Mouse (Mus musculus): ENCODE results near the gene Fam189a1. TPM values are rescaled to one million over a fixed set of nuclear protein-coding genes. Genes with fewer than 3 reads are reported as not detected.

Fam189a1 gene
- total and polyA plus RNA-seq, 3 experiments: not detected

DNA sequence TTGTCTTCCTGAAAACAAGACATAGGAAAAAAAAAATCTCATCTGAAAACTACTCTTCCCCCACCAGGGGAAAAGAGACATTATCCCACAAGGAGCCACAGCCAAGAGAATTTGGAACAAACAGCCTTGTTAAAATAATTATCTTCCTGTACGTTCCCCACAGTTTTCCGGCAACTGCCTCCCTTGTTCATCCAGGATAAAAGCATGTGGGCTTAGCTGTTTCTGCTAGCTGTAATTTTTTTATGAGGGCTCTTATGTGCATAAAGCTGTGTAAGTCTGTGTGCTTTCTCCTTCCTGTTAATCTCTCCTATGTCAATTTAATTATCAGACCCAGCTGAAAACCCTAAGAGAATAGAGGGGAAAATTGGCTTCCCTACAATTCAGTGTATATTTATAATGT, 241.2 kb downstream of the Fam189a1 start:
- DNase-seq (ENCODE audit: low read depth, low spot score): no peak
- no peaks in the 10 kb centered on the region for H3K36me3 ChIP-seq (ENCODE audit: control insufficient read depth in 1 of 2, insufficient read depth in 2 of 2, low read length in 2 of 2)
- H3K9me3 ChIP-seq (replicated peaks; ENCODE audit: insufficient read depth, low read length): no peaks in the 10 kb centered on the region
- H3K79me2 ChIP-seq (ENCODE audit: control insufficient read depth, insufficient read depth, low read length, poor library complexity): no peaks in the 10 kb centered on the region
- H3K27me3 ChIP-seq (ENCODE audit: control insufficient read depth in 1 of 2, insufficient read depth in 2 of 2, low read length in 2 of 2): no peaks in the 10 kb centered on the region
- H3K9ac ChIP-seq (ENCODE audit: control insufficient read depth, low read depth, low read length, poor library complexity, severe bottlenecking): no peak overlapping the region
- H3K27ac ChIP-seq (ENCODE audit: control insufficient read depth, low read depth, low read length): no peak overlapping the region
- H3K4me3 ChIP-seq (ENCODE audit: control insufficient read depth in 1 of 2, insufficient read depth in 1 of 2, low read depth in 2 of 2, low read length in 2 of 2): no peak overlapping the region
- no peaks in the 10 kb centered on the region for H3K4me1 ChIP-seq (ENCODE audit: control insufficient read depth in 1 of 2, insufficient read depth in 2 of 2, low read length in 2 of 2)
- no peak for TF ChIP-seq RCOR1 (IDR thresholded peaks at IDR 0.05; ENCODE audit: low read depth, low read length)
- TF ChIP-seq TBP (IDR thresholded peaks at IDR 0.05; ENCODE audit: low read depth, low read length): no peak
- TF ChIP-seq MEF2A (IDR thresholded peaks at IDR 0.05; ENCODE audit: extremely low read depth, insufficient replicate concordance, low read depth, low read length, poor library complexity, severe bottlenecking): no peak
- no peak for TF ChIP-seq ZNF384 (IDR thresholded peaks at IDR 0.05; ENCODE audit: low read depth, low read length)
- no peak for TF ChIP-seq MXI1 (IDR thresholded peaks at IDR 0.05; ENCODE audit: low read depth, low read length)
- TF ChIP-seq MYB (IDR thresholded peaks at IDR 0.05; ENCODE audit: low read depth, low read length): no peak
- no peak for TF ChIP-seq ZC3H11A (IDR thresholded peaks at IDR 0.05; ENCODE audit: low read depth, low read length)
- no peak for TF ChIP-seq MAZ (IDR thresholded peaks at IDR 0.05; ENCODE audit: low read depth, low read length)
- TF ChIP-seq USF2 (IDR thresholded peaks at IDR 0.05; ENCODE audit: borderline replicate concordance in 1 of 2, insufficient read depth in 1 of 2, low read depth in 1 of 2, low read length in 2 of 2): no peak
- no peak for TF ChIP-seq TCF12 (IDR thresholded peaks at IDR 0.05; ENCODE audit: low read depth, low read length)
- no peak for TF ChIP-seq BHLHE40 (IDR thresholded peaks at IDR 0.05; ENCODE audit: borderline replicate concordance, low read depth, low read length)
- no peak for TF ChIP-seq RAD21 (IDR thresholded peaks at IDR 0.05; ENCODE audit: low read depth, low read length)
- no peak for TF ChIP-seq USF1 (IDR thresholded peaks at IDR 0.05; ENCODE audit: low read depth, low read length)
- no peak for TF ChIP-seq GABPA (IDR thresholded peaks at IDR 0.05; ENCODE audit: low read depth, low read length)
- no peak for TF ChIP-seq GATA1 (IDR thresholded peaks at IDR 0.05; ENCODE audit: low read depth, low read length)
- TF ChIP-seq EP300 (IDR thresholded peaks at IDR 0.05; ENCODE audit: low read depth in 1 of 2, low read length in 2 of 2): no peak
- no peak for TF ChIP-seq NRF1 (IDR thresholded peaks at IDR 0.05; ENCODE audit: insufficient read depth, low read depth, low read length, poor library complexity, severe bottlenecking)
- TF ChIP-seq MAFK (IDR thresholded peaks at IDR 0.05; ENCODE audit: borderline replicate concordance, low read depth, low read length): no peak

GRCm38 (mm10) chr7:64911945-64912344, 244.4 kb downstream of the Fam189a1 start:
- Histone ChIP-seq H3K27me3 (ENCODE audit: control insufficient read depth in 1 of 2, insufficient read depth in 2 of 2, low read length in 2 of 2) (no peaks in the 10 kb centered on the region), H3K36me3 (ENCODE audit: control insufficient read depth in 1 of 2, insufficient read depth in 2 of 2, low read length in 2 of 2) (no peaks in the 10 kb centered on the region), H3K79me2 (ENCODE audit: control insufficient read depth, insufficient read depth, low read length, poor library complexity) (no peaks in the 10 kb centered on the region), H3K27ac (ENCODE audit: control insufficient read depth, low read depth, low read length) (no peak overlapping the region), H3K4me3 (ENCODE audit: control insufficient read depth in 1 of 2, insufficient read depth in 1 of 2, low read depth in 2 of 2, low read length in 2 of 2) (no peak overlapping the region), H3K9ac (ENCODE audit: control insufficient read depth, low read depth, low read length, poor library complexity, severe bottlenecking) (no peak overlapping the region), H3K4me1 (ENCODE audit: control insufficient read depth in 1 of 2, insufficient read depth in 2 of 2, low read length in 2 of 2) (no peaks in the 10 kb centered on the region), H3K9me3 (replicated peaks; ENCODE audit: insufficient read depth, low read length) (no peaks in the 10 kb centered on the region)
- no peak for DNase-seq (ENCODE audit: low read depth, low spot score)
- TF ChIP-seq HCFC1 (IDR thresholded peaks at IDR 0.05; ENCODE audit: low read depth, low read length): no peak
- TF ChIP-seq POLR2AphosphoS5 (IDR thresholded peaks at IDR 0.05; ENCODE audit: borderline replicate concordance, low read depth, low read length): no peak
- TF ChIP-seq TAL1 (IDR thresholded peaks at IDR 0.05; ENCODE audit: low read length): no peak
- no peak for TF ChIP-seq NRF1 (IDR thresholded peaks at IDR 0.05; ENCODE audit: insufficient read depth, low read depth, low read length, poor library complexity, severe bottlenecking)
- no peak for TF ChIP-seq CHD1 (IDR thresholded peaks at IDR 0.05; ENCODE audit: low read depth, low read length)
- TF ChIP-seq BHLHE40 (IDR thresholded peaks at IDR 0.05; ENCODE audit: borderline replicate concordance, low read depth, low read length): no peak
- no peak for TF ChIP-seq MAX (IDR thresholded peaks at IDR 0.05; ENCODE audit: low read length)
